Mouse (Mus musculus): ENCODE results near the gene Stmn1.
A peak's percentile ranks its signal among the peaks of the same experiment; 100 is the strongest.

Stmn1 gene

GRCm38 (mm10) chr4:134512798-134513197, 44.7 kb downstream of the Stmn1 start:
- peak; percentile 56 to 73 for DNase-seq (ENCODE audit: low spot score in 2 of 2)

- no peak for DNase-seq (ENCODE audit: low spot score in 2 of 2)
These were observed 46.3 kb downstream of the Stmn1 start for GRCm38 (mm10) chr4:134514309-134514930.

DNA sequence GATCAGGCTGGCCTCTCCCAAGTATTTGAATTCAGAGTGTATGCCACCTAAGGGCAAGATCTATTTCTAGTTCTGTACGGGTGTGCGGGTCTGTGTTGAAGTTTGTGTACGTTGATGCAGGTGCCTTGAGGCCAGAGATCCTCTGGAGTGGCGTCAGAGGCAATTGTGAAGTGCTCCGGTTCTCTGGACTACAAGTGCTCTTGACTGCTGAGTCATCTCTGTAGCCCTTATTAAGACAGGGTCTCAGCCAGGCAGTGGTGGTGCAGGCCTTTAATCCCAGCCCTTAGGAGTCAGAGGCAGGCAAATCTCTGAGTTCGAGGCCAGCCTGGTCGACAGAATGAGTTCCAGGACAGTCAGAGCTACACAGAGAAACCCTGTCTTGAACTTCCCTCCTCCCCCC, 47.5 kb downstream of the Stmn1 start:
- no peak for DNase-seq (ENCODE audit: low spot score in 2 of 2)

DNA sequence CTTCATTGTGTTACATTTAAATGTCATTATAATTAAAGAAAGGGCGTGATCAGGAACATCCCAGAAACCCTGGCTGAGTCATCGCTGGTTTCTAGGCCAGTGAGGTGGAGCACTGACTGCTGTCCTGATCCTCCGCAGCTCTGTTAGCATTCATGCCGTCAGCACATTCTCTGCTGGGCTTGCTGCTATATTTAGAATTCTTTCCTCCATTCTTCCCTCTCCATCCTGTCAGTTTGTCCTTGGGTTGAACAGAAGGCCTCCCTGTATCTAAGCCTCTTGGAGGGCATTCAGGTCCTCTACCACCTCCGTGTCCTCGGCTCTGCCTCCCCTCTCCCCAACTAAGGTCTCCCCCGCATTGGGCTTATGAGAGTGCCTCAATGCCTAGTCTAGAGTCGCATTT, 48.9 kb downstream of the Stmn1 start:
- no peak for DNase-seq (ENCODE audit: low spot score in 2 of 2)

GRCm38 (mm10) chr4:134517719-134518118, 49.6 kb downstream of the Stmn1 start:
- DNase-seq (ENCODE audit: low spot score in 2 of 2) = no peak

- DNase-seq (ENCODE audit: low spot score in 2 of 2) = no peak
These were observed 50.4 kb downstream of the Stmn1 start for GRCm38 (mm10) chr4:134518541-134518940.

- DNase-seq (ENCODE audit: low spot score in 2 of 2) = no peak
These were observed 51.2 kb downstream of the Stmn1 start for GRCm38 (mm10) chr4:134519281-134519680.

All from spleen, postnatal 36 days (tissue).